Mouse (Mus musculus): Measurements from ENCODE around the gene Syne3.

The Syne3 gene

DNA sequence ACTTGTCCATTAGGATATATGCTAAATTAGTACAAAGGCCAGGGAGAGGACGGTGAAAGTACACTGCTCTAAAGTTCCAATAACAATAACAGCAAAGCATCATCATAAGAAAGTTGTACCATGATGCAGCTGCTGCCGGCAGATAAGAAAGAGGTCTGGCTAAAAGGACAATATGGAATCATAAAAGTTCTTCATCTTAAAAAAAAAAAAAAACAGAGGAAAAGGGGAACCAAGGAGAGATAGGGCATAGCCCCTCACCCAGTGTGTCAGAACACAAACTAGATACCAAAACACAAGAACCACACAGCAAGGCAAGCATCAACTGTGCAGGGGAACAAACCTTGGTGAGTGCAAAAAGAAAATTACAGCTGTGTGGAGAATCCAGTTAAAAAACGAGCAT lies 117.4 kb downstream of the Syne3 start:
- no peak for DNase-seq (ENCODE audit: low read depth, low spot score)

DNA sequence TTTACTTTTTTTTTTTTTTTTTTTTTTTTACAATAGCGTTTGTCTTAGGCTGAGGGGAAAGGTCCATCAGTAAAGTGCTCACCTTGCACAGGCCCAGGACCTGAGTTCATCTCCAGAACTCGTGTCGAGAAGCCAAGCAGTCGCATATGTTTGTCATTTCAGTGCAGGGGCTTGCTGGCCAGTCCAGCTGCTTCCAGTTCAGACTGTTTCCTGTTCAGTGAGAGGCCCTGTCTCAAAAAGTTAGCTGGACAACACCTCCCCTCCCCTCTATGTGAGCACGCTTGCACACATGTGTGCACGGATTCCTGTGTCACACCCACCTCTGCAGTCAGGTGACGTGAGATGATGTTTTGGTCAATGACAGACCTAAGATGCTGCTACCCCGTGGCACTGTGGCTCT lies 119.5 kb downstream of the Syne3 start:
- DNase-seq (ENCODE audit: low read depth, low spot score) = no peak

DNA sequence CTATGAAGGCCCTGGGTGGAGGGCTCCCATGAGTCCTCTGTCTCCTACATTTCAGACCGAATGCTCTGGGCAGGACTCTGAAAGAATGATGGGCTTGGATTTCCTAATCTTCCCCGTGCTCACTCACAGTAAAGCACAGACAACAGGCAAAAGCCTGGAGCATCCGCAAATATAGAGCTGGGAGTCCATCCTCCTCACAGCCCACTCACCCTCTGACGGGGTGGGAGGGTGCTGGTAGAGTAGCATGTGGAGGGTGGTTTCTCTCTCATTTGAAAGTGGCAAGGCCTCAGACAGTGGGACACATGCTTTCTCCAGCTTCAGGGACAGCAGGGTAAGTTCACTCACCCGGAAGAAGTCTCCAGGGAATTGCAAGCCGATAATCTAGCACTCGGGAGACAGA lies 123.5 kb downstream of the Syne3 start:
- DNase-seq (ENCODE audit: low read depth, low spot score) = no peak

DNA sequence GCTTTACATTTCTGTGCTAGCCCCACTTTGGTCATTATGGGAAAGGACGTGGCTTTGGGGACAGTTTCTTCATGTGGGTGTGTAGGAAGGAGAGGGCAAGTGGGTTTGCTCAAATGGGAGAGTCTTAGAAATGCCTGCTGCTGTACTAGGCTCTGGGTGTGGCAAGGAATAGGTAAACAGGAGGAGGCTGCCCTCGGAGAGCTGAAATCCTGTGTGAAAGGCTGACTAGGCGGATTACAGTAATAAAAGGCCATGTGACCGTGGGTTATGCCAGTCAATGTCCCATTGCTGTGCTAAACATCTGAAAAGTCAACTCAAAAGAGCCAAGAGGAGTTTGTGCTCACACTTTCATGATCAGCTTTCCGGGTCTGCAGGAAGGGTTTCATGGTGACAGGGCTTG lies 127.1 kb downstream of the Syne3 start:
- DNase-seq (ENCODE audit: low read depth, low spot score) = no peak

DNA sequence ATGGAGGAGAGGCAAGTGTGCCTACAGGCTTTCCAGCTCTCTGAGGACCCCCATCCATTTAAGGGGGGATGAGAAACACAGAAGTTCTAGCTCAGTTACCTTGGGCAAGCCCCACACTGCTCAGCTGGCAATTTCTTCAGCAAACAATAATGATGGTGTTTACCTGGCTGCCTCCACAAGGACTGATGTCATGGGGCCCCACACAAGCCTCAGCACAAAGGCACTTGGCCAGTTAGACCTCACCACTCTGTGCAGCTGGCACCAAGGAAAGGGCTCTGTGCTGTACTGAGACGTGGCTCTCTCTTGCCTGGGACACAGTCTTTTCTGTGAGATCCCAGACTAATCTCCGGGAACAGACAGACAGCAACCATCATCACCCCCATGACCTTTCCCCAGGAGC lies 127.5 kb downstream of the Syne3 start:
- DNase-seq (ENCODE audit: low read depth, low spot score) = no peak

DNA sequence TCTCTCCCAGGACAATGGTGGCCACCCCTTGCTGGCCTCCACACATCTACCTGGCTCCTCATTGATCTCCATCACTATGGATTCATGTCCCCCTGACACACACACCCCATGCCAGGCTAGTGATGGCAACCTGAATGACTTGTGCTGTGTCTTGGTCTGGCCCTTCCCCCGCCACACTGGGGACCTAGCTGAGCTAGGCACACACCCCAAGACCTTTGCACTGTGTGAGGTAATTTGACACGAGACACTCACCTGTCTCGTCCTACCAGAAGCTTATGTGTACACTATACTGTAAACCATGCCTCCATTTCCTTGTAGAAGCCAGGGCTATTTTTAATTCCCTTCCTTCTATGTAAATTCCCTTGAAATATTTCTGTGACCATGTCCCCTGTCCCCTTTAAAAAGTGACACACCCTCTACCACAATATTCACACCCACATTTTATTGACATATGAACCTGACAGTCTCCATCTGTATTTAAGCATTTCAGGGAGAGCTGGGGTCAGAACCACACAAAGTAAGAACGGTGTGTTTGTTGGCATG lies 128.0 kb downstream of the Syne3 start:
- DNase-seq (ENCODE audit: low read depth, low spot score) = no peak

DNA sequence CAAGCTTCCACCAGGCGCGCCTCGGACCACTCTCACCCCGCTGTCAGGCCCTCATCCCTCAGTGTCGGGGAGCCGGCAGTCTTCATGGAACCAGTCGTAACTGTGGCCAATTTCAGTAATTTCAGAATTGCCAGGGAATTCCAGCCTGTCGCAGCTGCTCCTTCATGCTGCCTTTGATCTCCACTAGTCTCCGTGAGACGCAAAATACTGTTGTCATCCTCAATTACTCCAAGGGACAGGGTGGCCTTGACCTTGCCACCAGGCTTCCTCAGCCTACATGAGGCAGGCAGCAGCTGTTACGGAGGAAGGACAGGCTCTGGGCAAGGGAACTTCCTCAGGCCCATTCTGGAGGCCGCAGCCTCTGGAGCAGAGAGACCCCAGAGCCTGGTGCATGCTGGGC lies 129.2 kb downstream of the Syne3 start:
- no peak for DNase-seq (ENCODE audit: low read depth, low spot score)

Measured in c-Kit-negative CD71-positive TER-119-positive erythroid progenitor cells, embryonic 14.5 days (primary cell).